Mouse (Mus musculus): ENCODE measurements around the gene Fgfr1op2.

GRCm38 (mm10) chr6:146633097-146633496, 56.1 kb downstream of the Fgfr1op2 start:
- no peak for TF ChIP-seq CTCF (IDR thresholded peaks at IDR 0.05; ENCODE audit: control insufficient read depth, insufficient read depth, low read length)
- TF ChIP-seq POLR2A (IDR thresholded peaks at IDR 0.05; ENCODE audit: borderline replicate concordance, control insufficient read depth, low read depth, low read length), result no peak
